Mouse (Mus musculus) G1E (cell line): ENCODE measurements around the gene Ptx4.

Experiments used
- CTCF ChIP-seq: IDR thresholded peaks from 2 replicates; pipeline ENCODE4 v1.5.1; 2012; ENCODE audit warnings: low read depth, low read length, inconsistent platforms, mixed read lengths
- GATA1 ChIP-seq: IDR thresholded peaks from 2 replicates; pipeline ENCODE4 v1.6.1; 2012; ENCODE audit warnings: borderline replicate concordance, low read length, inconsistent platforms, mixed read lengths
- TAL1 ChIP-seq: conservative IDR thresholded peaks from 2 replicates; pipeline ENCODE4 v1.6.1; 2012; ENCODE audit warnings: low read depth, low read length, inconsistent platforms, mixed read lengths

- no peak for TF ChIP-seq CTCF
- no peak for TF ChIP-seq GATA1
- no peak for TF ChIP-seq TAL1
Measured at GRCm38 (mm10) chr17:25111739-25112422, 8.7 kb upstream of the Ptx4 start.
